8 mouse cellular contexts compared by ENCODE assay signal in genomic region chr5:134583006-134583883, GRCm38 (mm10). TPM values are rescaled to one million over a fixed set of nuclear protein-coding genes. Genes with fewer than 3 reads are reported as not detected.
DNase-seq lines count a peak whose midpoint lies in the region; ATAC-seq and TF ChIP-seq lines count a peak whose summit lies in the region.

No protein-coding gene starts in this region.

- 32% methylated on average over 15 of the region's 15 CpGs for WGBS in heart, embryonic 14.5 days
- WGBS in hindbrain, embryonic 14.5 days, result 33% methylated on average over 15 of the region's 15 CpGs
- 20% methylated on average over 15 of the region's 15 CpGs for WGBS in macrophage (ENCODE audit: missing documents)

- peak overlapping the region; percentile 79 for H3K9ac ChIP-seq in heart, embryonic 14.5 days (ENCODE audit: low read length)
- peak overlapping the region; percentile 67 for H3K9ac ChIP-seq in hindbrain, embryonic 14.5 days

- peak overlapping the region; percentile 87 for H3K4me2 ChIP-seq in heart, embryonic 14.5 days (ENCODE audit: low read length)
- H3K4me2 ChIP-seq in hindbrain, embryonic 14.5 days (replicated peaks), result peak overlapping the region; percentile 76

- peak overlapping the region; percentile 66 to 92 for H3K4me3 ChIP-seq in heart, embryonic 14.5 days (ENCODE audit: control insufficient read depth in 1 of 2, insufficient read depth in 1 of 2, low read depth in 1 of 2, low read length in 2 of 2)
- peak overlapping the region; percentile 89 for H3K4me3 ChIP-seq in G1E (ENCODE audit: low read depth, low read length)
- H3K4me3 ChIP-seq in hindbrain, embryonic 14.5 days (replicated peaks; ENCODE audit: low read length), result peak overlapping the region; percentile 65
- H3K4me3 ChIP-seq in macrophage (ENCODE audit: inconsistent target), result peak overlapping the region; percentile 86

- no peak for ATAC-seq in heart, embryonic 14.5 days (ENCODE audit: insufficient number of reproducible peaks, insufficient read depth, low FRiP score, low read depth)
- ATAC-seq in G1E (ENCODE audit: extremely low read depth, insufficient number of reproducible peaks, low FRiP score, poor library complexity, severe bottlenecking), result no peak
- no peak for ATAC-seq in hindbrain, embryonic 14.5 days (ENCODE audit: low FRiP score)
- ATAC-seq in granulocyte monocyte progenitor cell, adult 5-6 weeks (replicated peaks; ENCODE audit: poor library complexity, severe bottlenecking), result no peak

- H3K4me1 ChIP-seq in heart, embryonic 14.5 days (ENCODE audit: control insufficient read depth in 2 of 2, insufficient read depth in 2 of 2, low read length in 2 of 2), result peaks cover 2 to 9% of the 10 kb centered on the region in 2 experiments; a peak in 3 of 4 replicates
- peaks cover 46% of the 10 kb centered on the region for H3K4me1 ChIP-seq in G1E (ENCODE audit: insufficient read depth, low read depth, low read length)
- peaks cover 9% of the 10 kb centered on the region; the same call in 1 of the 2 replicates for H3K4me1 ChIP-seq in hindbrain, embryonic 14.5 days (replicated peaks; ENCODE audit: control insufficient read depth, insufficient read depth, low read length)

- no peak for TF ChIP-seq CTCF in G1E (IDR thresholded peaks at IDR 0.05; ENCODE audit: low read depth, low read length)

- no peak for DNase-seq in heart, adult 8-10 months (ENCODE audit: low spot score)
- no peak for DNase-seq in G1E (ENCODE audit: low spot score)
- no peak for DNase-seq in hindbrain, embryonic 14.5 days (ENCODE audit: low spot score)
- DNase-seq in gastrocnemius, postnatal 14 days, result no peak
- DNase-seq in right cerebral cortex, postnatal 36 days (ENCODE audit: low spot score in 2 of 2), result no peak

- no peaks in the 10 kb centered on the region for H3K9me3 ChIP-seq in heart, embryonic 14.5 days (ENCODE audit: control insufficient read depth, low read length)
- H3K9me3 ChIP-seq in G1E (replicated peaks), result no peaks in the 10 kb centered on the region
- no peaks in the 10 kb centered on the region for H3K9me3 ChIP-seq in hindbrain, embryonic 14.5 days (ENCODE audit: control insufficient read depth, low read length)

- intact Hi-C loops in gastrocnemius, postnatal 14 days (cut with DNase I; ENCODE audit: low total_unique reads), result loop anchor here (5.0 kb wide), 1 partner anchor 76 kb away; no protein-coding TSS in a partner anchor

- H3K27me3 ChIP-seq in heart, embryonic 14.5 days (ENCODE audit: control insufficient read depth, insufficient read depth, low read length), result no peaks in the 10 kb centered on the region
- H3K27me3 ChIP-seq in G1E (ENCODE audit: insufficient read depth, low read length), result no peaks in the 10 kb centered on the region
- no peaks in the 10 kb centered on the region for H3K27me3 ChIP-seq in hindbrain, embryonic 14.5 days (ENCODE audit: control insufficient read depth, insufficient read depth, low read length)

- 0 out of 4 replicates have a peak overlapping the region, but pooled peaks of 1 of the 2 experiments have one; percentile 1 for H3K27ac ChIP-seq in heart, embryonic 14.5 days (replicated peaks in 1 of 2; ENCODE audit: control insufficient read depth in 1 of 2, insufficient read depth in 1 of 2, low read depth in 2 of 2, low read length in 2 of 2)
- no peak overlapping the region for H3K27ac ChIP-seq in hindbrain, embryonic 14.5 days
- peak overlapping the region; percentile 73 for H3K27ac ChIP-seq in macrophage

- H3K36me3 ChIP-seq in heart, embryonic 14.5 days (ENCODE audit: control insufficient read depth, insufficient read depth, low read length), result peaks cover 9% of the 10 kb centered on the region; the same call in 1 of the 2 replicates
- H3K36me3 ChIP-seq in G1E (replicated peaks) (peaks cover 27% of the 10 kb centered on the region), macrophage (ENCODE audit: inconsistent target) (peaks cover 9% of the 10 kb centered on the region; the same call in 1 of the 2 replicates)
- peaks cover 4% of the 10 kb centered on the region; the same call in 1 of the 2 replicates for H3K36me3 ChIP-seq in hindbrain, embryonic 14.5 days (replicated peaks; ENCODE audit: control insufficient read depth, insufficient read depth)

- peaks cover 36% of the 10 kb centered on the region for H3K79me2 ChIP-seq in macrophage (ENCODE audit: inconsistent target)

RNA-seq across cellular contexts. Expression of gene Rfc2, which starts 2.1 kb away (rescaled TPM):
- 181 and 184 TPM in 2 replicates for polyA plus RNA-seq in heart, embryonic 14.5 days (2014; fragmentation: Nextera tagmentation; extraction: Ambion mirVana)
- total RNA-seq in heart, adult 8-10 months (2022), result 10 to 100 TPM; 21.6 to 26.0 (median 24.6) TPM
- total RNA-seq in G1E (2014; fragmentation: Nextera tagmentation) (230 and 241 TPM in 2 replicates), G1E (2017) (259 and 301 TPM in 2 replicates)
- polyA plus RNA-seq in G1E (2012) (72.9 and 85.2 TPM in 2 replicates), macrophage (2018) (65.2 to 94.5 TPM (median 74.5 TPM) in 3 replicates)
- 174 and 178 TPM in 2 replicates for polyA plus RNA-seq in hindbrain, embryonic 14.5 days (2014; fragmentation: Nextera tagmentation; extraction: Ambion mirVana)
- 100 to 1,000 TPM in 23 of 26 experiments, 10 to 100 TPM in 3; 50.1 to 375 (median 230) TPM for total RNA-seq in macrophage (2018; cell fraction: chromatin; rRNA removed)
- 100 to 1,000 TPM in 3 of 26 experiments, 10 to 100 TPM in 23; 48.7 to 120 (median 76.1) TPM for total RNA-seq in macrophage (2018; cell fraction: cytosol; rRNA removed)
- total RNA-seq in macrophage (2018; cell fraction: nucleus; rRNA removed), result 100 to 1,000 TPM in 20 of 26 experiments, 10 to 100 TPM in 6; 41.1 to 290 (median 182) TPM
- total RNA-seq in granulocyte monocyte progenitor cell, adult 5-6 weeks (2014; fragmentation: Nextera tagmentation), result 284 and 297 TPM in 2 replicates
- total RNA-seq in granulocyte monocyte progenitor cell, adult 5-6 weeks (2017), result 146 and 201 TPM in 2 replicates
- total RNA-seq in gastrocnemius, postnatal 14 days (2021), result 10 to 100 TPM; 12.4 to 14.1 TPM

RNA-seq across cellular contexts. Expression of gene Syna, which starts 23.3 kb away (rescaled TPM):
- not detected in 2 replicates for polyA plus RNA-seq in heart, embryonic 14.5 days (2014; fragmentation: Nextera tagmentation; extraction: Ambion mirVana)
- not detected for total RNA-seq in heart, adult 8-10 months (2022)
- total RNA-seq in G1E (2014; fragmentation: Nextera tagmentation), result not detected in 2 replicates
- total RNA-seq in G1E (2017), result 0.11 TPM in 1 of 2 replicates, not detected in the other
- not detected in 2 replicates for polyA plus RNA-seq in G1E (2012)
- 0.25 and 0.39 TPM in 2 replicates for polyA plus RNA-seq in hindbrain, embryonic 14.5 days (2014; fragmentation: Nextera tagmentation; extraction: Ambion mirVana)
- total RNA-seq in macrophage (2018; cell fraction: chromatin; rRNA removed), result not detected
- under 1 TPM in 2 of 26 experiments, not detected in 24; 0.05 to 0.06 TPM for total RNA-seq in macrophage (2018; cell fraction: cytosol; rRNA removed)
- not detected for total RNA-seq in macrophage (2018; cell fraction: nucleus; rRNA removed)
- polyA plus RNA-seq in macrophage (2018), result not detected in 3 replicates
- not detected in 2 replicates for total RNA-seq in granulocyte monocyte progenitor cell, adult 5-6 weeks (2014; fragmentation: Nextera tagmentation)
- not detected in 2 replicates for total RNA-seq in granulocyte monocyte progenitor cell, adult 5-6 weeks (2017)
- under 1 TPM in 1 of 2 experiments, not detected in 1; 0.29 TPM for total RNA-seq in gastrocnemius, postnatal 14 days (2021)

RNA-seq across cellular contexts. Expression of gene Clip2, which starts 31.0 kb away (rescaled TPM):
- polyA plus RNA-seq in heart, embryonic 14.5 days (2014; fragmentation: Nextera tagmentation; extraction: Ambion mirVana), result 1.2 and 1.9 TPM in 2 replicates
- total RNA-seq in heart, adult 8-10 months (2022), result 1 to 10 TPM; 4.5 to 6.8 (median 5.4) TPM
- total RNA-seq in G1E (2014; fragmentation: Nextera tagmentation) (0.53 TPM in 1 of 2 replicates, not detected in the other), G1E (2017) (0.12 and 0.38 TPM in 2 replicates)
- polyA plus RNA-seq in G1E (2012) (0.28 and 0.33 TPM in 2 replicates), macrophage (2018) (12.7 to 25.8 TPM (median 14.6 TPM) in 3 replicates)
- 16.3 and 16.8 TPM in 2 replicates for polyA plus RNA-seq in hindbrain, embryonic 14.5 days (2014; fragmentation: Nextera tagmentation; extraction: Ambion mirVana)
- 10 to 100 TPM; 11.8 to 85.0 (median 49.1) TPM for total RNA-seq in macrophage (2018; cell fraction: chromatin; rRNA removed)
- 10 to 100 TPM; 12.8 to 32.5 (median 20.5) TPM for total RNA-seq in macrophage (2018; cell fraction: cytosol; rRNA removed)
- total RNA-seq in macrophage (2018; cell fraction: nucleus; rRNA removed), result 10 to 100 TPM; 18.9 to 60.9 (median 39.2) TPM
- 4.5 and 5.1 TPM in 2 replicates for total RNA-seq in granulocyte monocyte progenitor cell, adult 5-6 weeks (2014; fragmentation: Nextera tagmentation)
- 2.5 and 7.9 TPM in 2 replicates for total RNA-seq in granulocyte monocyte progenitor cell, adult 5-6 weeks (2017)
- 1 to 10 TPM; 6.4 to 8.4 TPM for total RNA-seq in gastrocnemius, postnatal 14 days (2021)

RNA-seq across cellular contexts. Expression of gene Lat2, which starts 31.6 kb away (rescaled TPM):
- 2.1 and 3.2 TPM in 2 replicates for polyA plus RNA-seq in heart, embryonic 14.5 days (2014; fragmentation: Nextera tagmentation; extraction: Ambion mirVana)
- total RNA-seq in heart, adult 8-10 months (2022), result 1 to 10 TPM in 3 of 4 experiments, under 1 TPM in 1; 0.44 to 2.4 (median 1.8) TPM
- total RNA-seq in G1E (2014; fragmentation: Nextera tagmentation) (1.5 TPM in 1 of 2 replicates, not detected in the other), G1E (2017) (12.8 and 15.0 TPM in 2 replicates)
- polyA plus RNA-seq in G1E (2012) (0.28 TPM in 1 of 2 replicates, not detected in the other), macrophage (2018) (185 to 303 TPM (median 275 TPM) in 3 replicates)
- 1.1 and 1.5 TPM in 2 replicates for polyA plus RNA-seq in hindbrain, embryonic 14.5 days (2014; fragmentation: Nextera tagmentation; extraction: Ambion mirVana)
- 1,000 to 10,000 TPM in 1 of 26 experiments, 100 to 1,000 TPM in 25; 103 to 1,091 (median 578) TPM for total RNA-seq in macrophage (2018; cell fraction: chromatin; rRNA removed)
- total RNA-seq in macrophage (2018; cell fraction: cytosol; rRNA removed), result 100 to 1,000 TPM; 220 to 372 (median 288) TPM
- 100 to 1,000 TPM in 25 of 26 experiments, 10 to 100 TPM in 1; 99.9 to 631 (median 425) TPM for total RNA-seq in macrophage (2018; cell fraction: nucleus; rRNA removed)
- total RNA-seq in granulocyte monocyte progenitor cell, adult 5-6 weeks (2014; fragmentation: Nextera tagmentation), result 43.8 and 50.9 TPM in 2 replicates
- total RNA-seq in granulocyte monocyte progenitor cell, adult 5-6 weeks (2017), result 34.0 TPM in 2 replicates
- total RNA-seq in gastrocnemius, postnatal 14 days (2021), result 1 to 10 TPM; 1.3 to 1.5 TPM

RNA-seq across cellular contexts. Expression of gene Eif4h, which starts 56.0 kb away (rescaled TPM):
- 303 and 326 TPM in 2 replicates for polyA plus RNA-seq in heart, embryonic 14.5 days (2014; fragmentation: Nextera tagmentation; extraction: Ambion mirVana)
- 100 to 1,000 TPM; 124 to 141 (median 129) TPM for total RNA-seq in heart, adult 8-10 months (2022)
- total RNA-seq in G1E (2014; fragmentation: Nextera tagmentation), result 326 and 375 TPM in 2 replicates
- total RNA-seq in G1E (2017), result 258 and 290 TPM in 2 replicates
- polyA plus RNA-seq in G1E (2012), result 367 TPM in 2 replicates
- polyA plus RNA-seq in hindbrain, embryonic 14.5 days (2014; fragmentation: Nextera tagmentation; extraction: Ambion mirVana), result 329 and 343 TPM in 2 replicates
- 100 to 1,000 TPM; 156 to 239 (median 217) TPM for total RNA-seq in macrophage (2018; cell fraction: chromatin; rRNA removed)
- 100 to 1,000 TPM; 134 to 180 (median 160) TPM for total RNA-seq in macrophage (2018; cell fraction: cytosol; rRNA removed)
- 100 to 1,000 TPM; 156 to 225 (median 183) TPM for total RNA-seq in macrophage (2018; cell fraction: nucleus; rRNA removed)
- 92.6 to 190 TPM (median 145 TPM) in 3 replicates for polyA plus RNA-seq in macrophage (2018)
- total RNA-seq in granulocyte monocyte progenitor cell, adult 5-6 weeks (2014; fragmentation: Nextera tagmentation), result 226 and 246 TPM in 2 replicates
- 252 and 300 TPM in 2 replicates for total RNA-seq in granulocyte monocyte progenitor cell, adult 5-6 weeks (2017)
- total RNA-seq in gastrocnemius, postnatal 14 days (2021), result 100 to 1,000 TPM; 110 to 114 TPM

Comparison
In these comparisons a context has a peak if more than half of its experiments do, and no peak if none do; other contexts are left out.
1. RNA of gene Rfc2, which starts 2.1 kb away (total RNA-seq): 146 to 297 TPM in granulocyte monocyte progenitor cell, adult 5-6 weeks and 230 to 301 TPM in G1E; 21.6 to 26.0 TPM in heart, adult 8-10 months and 12.4 to 14.1 TPM in gastrocnemius, postnatal 14 days; every median in the first group is over 4 times any median in the second.
2. Peak in every context shown above with its lines, with median percentiles within 50 percentile points of each other: H3K4me3 ChIP-seq.